In the genomic region with DNA sequence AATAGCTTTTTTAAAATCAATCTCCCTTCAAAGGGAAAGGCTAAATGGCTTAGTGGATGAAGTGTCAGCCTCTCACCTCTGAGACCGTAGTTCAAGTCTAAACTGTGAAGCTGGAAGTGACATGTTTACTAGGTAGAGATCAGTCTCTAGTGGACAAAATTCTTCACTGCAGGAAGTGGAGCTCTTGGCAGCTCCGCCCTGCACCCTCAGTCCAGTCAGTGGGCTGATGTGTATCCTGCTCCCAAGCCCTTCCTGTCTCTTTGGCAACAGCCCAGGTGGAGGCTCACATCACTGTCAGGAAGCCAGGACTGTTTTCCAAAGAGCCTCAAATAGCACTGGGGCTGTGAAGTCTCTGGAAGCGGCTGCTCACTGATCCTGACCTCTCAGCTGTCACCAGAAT, we compare ENCODE assay signal across 9 mouse cellular contexts.
DNase-seq lines count a peak whose midpoint lies in the region; ATAC-seq and TF ChIP-seq lines count a peak whose summit lies in the region.
"Had no signal": no experiment of that assay in that cellular context is flagged by ENCODE, and none has a peak within 500 bp of the region (broad histone marks: within the 10 kb centered on the region; RNA-seq: fewer than 3 reads in every experiment).

No protein-coding gene starts in this region.

- ATAC-seq in lung, embryonic 16.5 days (ENCODE audit: low read depth) = peak; percentile 79
- peak; percentile 53; the same call in 1 of the 2 replicates for ATAC-seq in stomach, embryonic 15.5 days (ENCODE audit: insufficient read depth, low FRiP score, low read depth)

- no peak for TF ChIP-seq EP300 in heart, adult 2 months (IDR thresholded peaks at IDR 0.05; ENCODE audit: insufficient read depth, low read depth, low read length)

- intact Hi-C loops in heart, adult 2 months (cut with DNase I) = no loop called here

- H3K79me2 ChIP-seq in heart, adult 2 months (replicated peaks; ENCODE audit: control insufficient read depth, insufficient read depth, low read length) = no peaks in the 10 kb centered on the region

- no peaks in the 10 kb centered on the region for H3K4me1 ChIP-seq in heart, adult 2 months (ENCODE audit: control insufficient read depth, insufficient read depth, low read length)
- H3K4me1 ChIP-seq in lung, embryonic 16.5 days (replicated peaks; ENCODE audit: control insufficient read depth, insufficient read depth, low read length) = peaks cover 5% of the 10 kb centered on the region; the same call in 1 of the 2 replicates
- H3K4me1 ChIP-seq in stomach, embryonic 15.5 days = no peaks in the 10 kb centered on the region
- H3K4me1 ChIP-seq: liver, embryonic 13.5 days had no signal

- no peak overlapping the region for H3K4me3 ChIP-seq in heart, adult 2 months
- H3K4me3 ChIP-seq in lung, embryonic 16.5 days (ENCODE audit: low read length) = no peak overlapping the region
- no peak overlapping the region for H3K4me3 ChIP-seq in stomach, embryonic 15.5 days (replicated peaks)
- H3K4me3 ChIP-seq: liver, embryonic 13.5 days had no signal

- H3K9me3 ChIP-seq in lung, embryonic 16.5 days (ENCODE audit: control insufficient read depth, low read length) = no peaks in the 10 kb centered on the region
- H3K9me3 ChIP-seq in stomach, embryonic 15.5 days = no peaks in the 10 kb centered on the region
- H3K9me3 ChIP-seq: liver, embryonic 13.5 days had no signal

- no peaks in the 10 kb centered on the region for H3K36me3 ChIP-seq in heart, adult 2 months (ENCODE audit: control insufficient read depth, insufficient read depth, low read length)
- no peaks in the 10 kb centered on the region for H3K36me3 ChIP-seq in lung, embryonic 16.5 days (ENCODE audit: control insufficient read depth, insufficient read depth, low read length)
- no peaks in the 10 kb centered on the region for H3K36me3 ChIP-seq in stomach, embryonic 15.5 days
- H3K36me3 ChIP-seq: liver, embryonic 13.5 days had no signal

- peak; percentile 3 for DNase-seq in thymus, postnatal 4 days
- no peak for DNase-seq in thymus, adult 18-20 months
- peak; percentile 47 for DNase-seq in embryo, embryonic 11 days
- peak; percentile 43 to 62 for DNase-seq in heart, adult 2 months
- peak; percentile 66 for DNase-seq in kidney, adult 18-20 months
- no peak for DNase-seq in spleen, adult 12 weeks (ENCODE audit: low spot score)
- DNase-seq: liver, embryonic 13.5 days had no signal

- no peaks in the 10 kb centered on the region for H3K27me3 ChIP-seq in heart, adult 2 months (ENCODE audit: control insufficient read depth, insufficient read depth, low read length)
- H3K27me3 ChIP-seq in lung, embryonic 16.5 days (ENCODE audit: control insufficient read depth, insufficient read depth, low read depth, low read length) = no peaks in the 10 kb centered on the region
- H3K27me3 ChIP-seq in stomach, embryonic 15.5 days (replicated peaks) = no peaks in the 10 kb centered on the region
- H3K27me3 ChIP-seq: liver, embryonic 13.5 days had no signal

- WGBS in heart, adult 2 months = 10% methylated on average over 3 of the region's 3 CpGs
- 4% methylated on average over 3 of the region's 3 CpGs for WGBS in lung, embryonic 16.5 days
- 20% methylated on average over 3 of the region's 3 CpGs for WGBS in stomach, embryonic 15.5 days

- no peak overlapping the region for H3K4me2 ChIP-seq in lung, embryonic 16.5 days (ENCODE audit: low read depth, low read length)
- no peak overlapping the region for H3K4me2 ChIP-seq in stomach, embryonic 15.5 days
- H3K4me2 ChIP-seq: liver, embryonic 13.5 days had no signal

- H3K27ac ChIP-seq in heart, adult 2 months = no peak overlapping the region
- no peak overlapping the region for H3K27ac ChIP-seq in lung, embryonic 16.5 days (ENCODE audit: low read length)
- no peak overlapping the region for H3K27ac ChIP-seq in stomach, embryonic 15.5 days
- H3K27ac ChIP-seq: liver, embryonic 13.5 days had no signal

- H3K9ac ChIP-seq in heart, adult 2 months (ENCODE audit: low read depth, low read length) = no peak overlapping the region
- H3K9ac ChIP-seq in lung, embryonic 16.5 days (ENCODE audit: low read length) = no peak overlapping the region
- no peak overlapping the region for H3K9ac ChIP-seq in stomach, embryonic 15.5 days
- H3K9ac ChIP-seq: liver, embryonic 13.5 days had no signal

- TF ChIP-seq POLR2A in heart, adult 2 months (IDR thresholded peaks at IDR 0.05; ENCODE audit: insufficient read depth, low read depth, low read length) = no peak

- TF ChIP-seq CTCF in heart, adult 2 months (IDR thresholded peaks at IDR 0.05) = peak; percentile 73

Comparison
In these comparisons a context has a peak if more than half of its experiments do, and no peak if none do; other contexts are left out.
1. DNase-seq: peak in thymus, postnatal 4 days (single experiment), embryo, embryonic 11 days (single experiment), heart, adult 2 months (2 of 2) and kidney, adult 18-20 months (single experiment); none in thymus, adult 18-20 months (0 of 2) and spleen, adult 12 weeks (single experiment).